Mouse (Mus musculus) hindbrain, embryonic 11.5 days (tissue): Measurements from ENCODE around the gene Il10ra. TPM values are rescaled to one million over a fixed set of nuclear protein-coding genes. Genes with fewer than 3 reads are reported as not detected.

Experiments used
- ATAC-seq: fragments of 200-750 bp; cut with Nextera tagmentation; 2 replicates; pipeline ENCODE4 v1.8.0; 2017; ENCODE audit warnings: mild to moderate bottlenecking, moderate TSS enrichment, moderate library complexity; ENCODE audit not compliant: low FRiP score
- DNase-seq: peaks from one replicate; pipeline ENCODE4 v3.0.0-alpha.2; 2015; ENCODE audit warnings: low spot score
- H3K27ac ChIP-seq: fragments of 300-500 bp; sonication (generic); 2 replicates; pipeline ENCODE4 v1.5.1; 2014; ENCODE audit warnings: mild to moderate bottlenecking, low read depth, low read length
- H3K27me3 ChIP-seq: fragments of 300-500 bp; sonication (generic); 2 replicates; pipeline ENCODE4 v1.6.1; 2014; ENCODE audit warnings: mild to moderate bottlenecking, low read length, moderate library complexity, mixed read lengths; ENCODE audit not compliant: control insufficient read depth, insufficient read depth
- H3K36me3 ChIP-seq: fragments of 300-500 bp; sonication (generic); 2 replicates; pipeline ENCODE4 v1.6.1; 2014; ENCODE audit warnings: mild to moderate bottlenecking, low read length, moderate library complexity, mixed read lengths; ENCODE audit not compliant: control insufficient read depth, insufficient read depth
- H3K4me1 ChIP-seq: fragments of 300-500 bp; sonication (generic); replicated peaks from 2 replicates; pipeline ENCODE4 v1.6.1; 2014; ENCODE audit warnings: low read length, mixed read lengths; ENCODE audit not compliant: control insufficient read depth, insufficient read depth
- H3K4me2 ChIP-seq: fragments of 300-500 bp; sonication (generic); replicated peaks from 2 replicates; pipeline ENCODE4 v1.6.1; 2014; ENCODE audit warnings: mild to moderate bottlenecking, low read depth, low read length
- H3K4me3 ChIP-seq: fragments of 300-500 bp; sonication (generic); 2 replicates; pipeline ENCODE4 v1.5.1; 2014; ENCODE audit warnings: low read depth, low read length
- H3K9ac ChIP-seq: fragments of 300-500 bp; sonication (generic); 2 replicates; pipeline ENCODE4 v1.6.1; 2014; ENCODE audit warnings: low read depth, low read length
- H3K9me3 ChIP-seq: fragments of 300-500 bp; sonication (generic); 2 replicates; pipeline ENCODE4 v1.6.1; 2016; ENCODE audit warnings: low read length; ENCODE audit not compliant: control insufficient read depth
- WGBS: fragments of 180-500 bp; shearing (Covaris S2); extraction: QIAGEN DNeasy Blood & Tissue Kit; methylation state at CpG from one replicate; pipeline ENCODE4 v1.1.7; 2014; 5-methylcytosine and 5-hydroxymethylcytosine counted together
- polyA plus RNA-seq: library from polyadenylated mRNA; unstranded; fragments of >200 nt; fragmentation: Nextera tagmentation; extraction: Ambion mirVana; gene quantifications from 2 replicates; pipeline ENCODE4 v1.2.1, GENCODE M21; 2014

Gene Il10ra
- 0.49 and 0.51 TPM in 2 replicates for polyA plus RNA-seq

GRCm38 (mm10) chr9:45268597-45269325 lies at the start of gene Il10ra:
TSS of gene Il10ra (minus strand) at chr9:45269149.
- Histone ChIP-seq H3K4me1 (0 out of 2 replicates have a peak, but pooled peaks cover 2% of the 10 kb centered on the region), H3K27ac (no peak within 1 kb of the TSS), H3K36me3 (no peaks in the 10 kb centered on the region), H3K4me3 (peak within 1 kb of the TSS; percentile 32), H3K4me2 (peak within 1 kb of the TSS; percentile 75), H3K9ac (peak within 1 kb of the TSS; percentile 43), H3K9me3 (no peaks in the 10 kb centered on the region), H3K27me3 (peaks cover 11% of the 10 kb centered on the region; the same call in 1 of the 2 replicates)
- WGBS = 9% methylated on average over 36 of the region's 36 CpGs
- no peak for ATAC-seq
- peak; percentile 66 for DNase-seq

- Histone ChIP-seq H3K4me2 (no peak overlapping the region), H3K27me3 (no peaks in the 10 kb centered on the region), H3K4me1 (no peaks in the 10 kb centered on the region), H3K9ac (no peak overlapping the region), H3K4me3 (no peak overlapping the region), H3K36me3 (no peaks in the 10 kb centered on the region), H3K27ac (no peak overlapping the region), H3K9me3 (no peaks in the 10 kb centered on the region)
- no peak for DNase-seq
- ATAC-seq = no peak
- WGBS = 92% methylated on average over 3 of the region's 3 CpGs
These were observed 48.7 kb upstream of the Il10ra start for GRCm38 (mm10) chr9:45317635-45318034.

GRCm38 (mm10) chr9:45313913-45314312 lies 45.0 kb upstream of the Il10ra start:
- no peaks in the 10 kb centered on the region for H3K4me1 ChIP-seq
- no peak overlapping the region for H3K9ac ChIP-seq
- no peaks in the 10 kb centered on the region for H3K9me3 ChIP-seq
- H3K4me2 ChIP-seq = no peak overlapping the region
- H3K27me3 ChIP-seq = no peaks in the 10 kb centered on the region
- WGBS = 77% methylated on average over 3 of the region's 3 CpGs
- no peak overlapping the region for H3K4me3 ChIP-seq
- DNase-seq (no peak), ATAC-seq (no peak)
- H3K27ac ChIP-seq = no peak overlapping the region
- no peaks in the 10 kb centered on the region for H3K36me3 ChIP-seq

- DNase-seq (no peak), ATAC-seq (no peak)
- H3K27me3 ChIP-seq = no peaks in the 10 kb centered on the region
- no peak overlapping the region for H3K4me2 ChIP-seq
- no peaks in the 10 kb centered on the region for H3K4me1 ChIP-seq
- H3K9ac ChIP-seq = no peak overlapping the region
- WGBS = 88% methylated on average over 6 of the region's 6 CpGs
- no peak overlapping the region for H3K4me3 ChIP-seq
- H3K9me3 ChIP-seq = no peaks in the 10 kb centered on the region
- no peak overlapping the region for H3K27ac ChIP-seq
- H3K36me3 ChIP-seq = no peaks in the 10 kb centered on the region
These were observed 42.9 kb upstream of the Il10ra start for GRCm38 (mm10) chr9:45311858-45312257.

GRCm38 (mm10) chr9:45308521-45308920 lies 39.6 kb upstream of the Il10ra start:
- 89% methylated on average over 5 of the region's 5 CpGs for WGBS
- H3K27me3 ChIP-seq = no peaks in the 10 kb centered on the region
- no peak overlapping the region for H3K9ac ChIP-seq
- H3K4me1 ChIP-seq = no peaks in the 10 kb centered on the region
- no peaks in the 10 kb centered on the region for H3K9me3 ChIP-seq
- H3K4me3 ChIP-seq = no peak overlapping the region
- ATAC-seq = no peak
- no peak for DNase-seq
- no peaks in the 10 kb centered on the region for H3K36me3 ChIP-seq
- no peak overlapping the region for H3K4me2 ChIP-seq
- no peak overlapping the region for H3K27ac ChIP-seq

GRCm38 (mm10) chr9:45306746-45307410 lies 37.9 kb upstream of the Il10ra start:
- ATAC-seq (no peak), DNase-seq (no peak)
- 84% methylated on average over 12 of the region's 12 CpGs for WGBS
- no peak overlapping the region for H3K9ac ChIP-seq
- H3K27ac ChIP-seq = no peak overlapping the region
- no peak overlapping the region for H3K4me2 ChIP-seq
- H3K9me3 ChIP-seq = no peaks in the 10 kb centered on the region
- no peaks in the 10 kb centered on the region for H3K4me1 ChIP-seq
- H3K4me3 ChIP-seq = no peak overlapping the region
- H3K27me3 ChIP-seq = no peaks in the 10 kb centered on the region
- H3K36me3 ChIP-seq = no peaks in the 10 kb centered on the region

GRCm38 (mm10) chr9:45301771-45302170 lies 32.8 kb upstream of the Il10ra start:
- no peak overlapping the region for H3K4me3 ChIP-seq
- no peak overlapping the region for H3K9ac ChIP-seq
- ATAC-seq = no peak
- no peaks in the 10 kb centered on the region for H3K36me3 ChIP-seq
- no peak for DNase-seq
- H3K9me3 ChIP-seq = no peaks in the 10 kb centered on the region
- no peaks in the 10 kb centered on the region for H3K27me3 ChIP-seq
- no peak overlapping the region for H3K27ac ChIP-seq
- no peaks in the 10 kb centered on the region for H3K4me1 ChIP-seq
- 87% methylated on average over 8 of the region's 8 CpGs for WGBS
- H3K4me2 ChIP-seq = no peak overlapping the region

- Histone ChIP-seq H3K4me2 (peak overlapping the region; percentile 47), H3K9me3 (no peaks in the 10 kb centered on the region), H3K27ac (no peak overlapping the region), H3K4me3 (peak overlapping the region; percentile 17), H3K36me3 (no peaks in the 10 kb centered on the region), H3K9ac (peak overlapping the region; percentile 44; the same call in 1 of the 2 replicates), H3K4me1 (no peaks in the 10 kb centered on the region), H3K27me3 (no peaks in the 10 kb centered on the region)
- ATAC-seq = peak; percentile 65
- peak; percentile 94 for DNase-seq
- WGBS = 20% methylated on average over 20 of the region's 20 CpGs
These were observed 31.6 kb upstream of the Il10ra start for GRCm38 (mm10) chr9:45300422-45301104.
